Mouse (Mus musculus) B cell, adult 2 months (primary cell): ENCODE results near the gene Mast1.

Experiments
- DNase-seq, 2 experiments: peaks; one replicate each; pipeline ENCODE4 v3.0.0; 2022

Gene Mast1

GRCm38 (mm10) chr8:84937620-84938485, 694 bp upstream of the Mast1 start:
- DNase-seq = no peak

GRCm38 (mm10) chr8:84936041-84936961, 858 bp downstream of the Mast1 start:
- DNase-seq = peak in 1 of 2 experiments; percentile 15

- DNase-seq = peak in 1 of 2 experiments; percentile 31
Observed at GRCm38 (mm10) chr8:84935489-84935888, 1.7 kb downstream of the Mast1 start.

- DNase-seq = peak; percentile 35 to 40
Observed at GRCm38 (mm10) chr8:84934860-84935259, 2.3 kb downstream of the Mast1 start.

- DNase-seq = no peak
Observed at GRCm38 (mm10) chr8:84933767-84934559, 3.2 kb downstream of the Mast1 start.

- no peak for DNase-seq
Observed at GRCm38 (mm10) chr8:84930582-84930981, 6.6 kb downstream of the Mast1 start.

- peak; percentile 70 to 71 for DNase-seq
Observed at GRCm38 (mm10) chr8:84928456-84929306, 8.5 kb downstream of the Mast1 start.

GRCm38 (mm10) chr8:84927513-84927912, 9.6 kb downstream of the Mast1 start:
- no peak for DNase-seq

GRCm38 (mm10) chr8:84925557-84925956, 11.6 kb downstream of the Mast1 start:
- DNase-seq = no peak

GRCm38 (mm10) chr8:84921596-84921995, 15.6 kb downstream of the Mast1 start:
- no peak for DNase-seq

- no peak for DNase-seq
Observed at GRCm38 (mm10) chr8:84918646-84919045, 18.5 kb downstream of the Mast1 start.

- DNase-seq = no peak
Observed at GRCm38 (mm10) chr8:84917781-84918180, 19.4 kb downstream of the Mast1 start.

- DNase-seq = no peak
Observed at GRCm38 (mm10) chr8:84915269-84915668, 21.9 kb downstream of the Mast1 start.

- peak; percentile 80 to 82 for DNase-seq
Observed at GRCm38 (mm10) chr8:84913960-84914359, 23.2 kb downstream of the Mast1 start.

- DNase-seq = peak in 1 of 2 experiments; percentile 61
Observed at GRCm38 (mm10) chr8:84913502-84913900, 23.7 kb downstream of the Mast1 start.

GRCm38 (mm10) chr8:84912895-84913501, 24.2 kb downstream of the Mast1 start:
- DNase-seq = peak; percentile 89

- no peak for DNase-seq
Observed at GRCm38 (mm10) chr8:84912391-84912790, 24.8 kb downstream of the Mast1 start.

GRCm38 (mm10) chr8:84911854-84912253, 25.3 kb downstream of the Mast1 start:
- no peak for DNase-seq

- no peak for DNase-seq
Observed at GRCm38 (mm10) chr8:84910551-84910950, 26.6 kb downstream of the Mast1 start.

- no peak for DNase-seq
Observed at GRCm38 (mm10) chr8:84909949-84910348, 27.2 kb downstream of the Mast1 start.

GRCm38 (mm10) chr8:84909162-84909767, 27.9 kb downstream of the Mast1 start:
- no peak for DNase-seq
